Mouse (Mus musculus) ES-E14 (cell line): Measurements from ENCODE around the gene Hist1h3f.

Source experiments
- HCFC1 ChIP-seq: IDR thresholded peaks from 2 replicates; pipeline ENCODE4 v1.6.1; 2012; ENCODE audit warnings: low read length, inconsistent platforms, borderline replicate concordance; ENCODE audit not compliant: insufficient read depth
- MAFK ChIP-seq: IDR thresholded peaks from 2 replicates; pipeline ENCODE4 v1.6.1; 2014; ENCODE audit warnings: mild to moderate bottlenecking, low read depth, low read length, inconsistent platforms; ENCODE audit not compliant: insufficient read depth

DNA sequence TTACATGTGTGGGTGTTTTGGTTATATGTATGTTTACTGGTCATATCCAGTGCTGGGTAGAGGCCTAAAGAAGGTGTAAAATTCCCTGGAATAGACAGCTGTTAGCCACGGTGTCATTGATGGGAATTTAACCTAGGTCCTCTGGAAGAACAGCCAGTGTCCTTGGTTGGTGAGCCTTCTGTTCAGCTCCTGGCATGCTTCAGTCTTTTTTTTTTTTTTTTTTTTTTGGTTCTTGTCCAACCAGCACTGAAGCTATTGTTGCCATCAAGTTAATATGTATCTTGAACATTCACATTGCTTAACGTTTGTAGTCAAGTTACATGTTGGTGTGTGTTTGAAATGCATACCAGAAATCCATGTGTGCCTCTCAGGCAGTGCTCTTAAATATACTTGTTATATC is 20.6 kb downstream of the Hist1h3f start:
- TF ChIP-seq HCFC1, result no peak
- TF ChIP-seq MAFK, result no peak
